In genomic region chr17:33900281-33900988, GRCm38 (mm10) we compare ENCODE assay signal across 20 mouse cellular contexts. TPM values are rescaled to one million over a fixed set of nuclear protein-coding genes. Genes with fewer than 3 reads are reported as not detected.
DNase-seq lines count a peak whose midpoint lies in the region; ATAC-seq lines count a peak whose summit lies in the region.
"Had no signal": no experiment of that assay in that cellular context is flagged by ENCODE, and none has a peak within 500 bp of the region (broad histone marks: within the 10 kb centered on the region; RNA-seq: fewer than 3 reads in every experiment).

No protein-coding gene starts in this region.

- no peak overlapping the region for H3K4me3 ChIP-seq in kidney, embryonic 16.5 days (ENCODE audit: low read length)
- H3K4me3 ChIP-seq: embryonic facial prominence, embryonic 15.5 days; layer of hippocampus, adult 2 months; limb, embryonic 13.5 days; megakaryocyte, embryonic 14.5 days; neural tube, embryonic 12.5 days had no signal

- WGBS in kidney, embryonic 16.5 days: 55% methylated on average over 7 of the region's 7 CpGs

- H3K4me1 ChIP-seq in kidney, embryonic 16.5 days (ENCODE audit: insufficient read depth, low read length): no peaks in the 10 kb centered on the region
- H3K4me1 ChIP-seq: embryonic facial prominence, embryonic 15.5 days; limb, embryonic 13.5 days; neural tube, embryonic 12.5 days had no signal

- H3K27ac ChIP-seq in kidney, embryonic 16.5 days (ENCODE audit: low read length): no peak overlapping the region
- H3K27ac ChIP-seq: embryonic facial prominence, embryonic 15.5 days; layer of hippocampus, adult 2 months; limb, embryonic 13.5 days; neural tube, embryonic 12.5 days had no signal

- H3K27me3 ChIP-seq in kidney, embryonic 16.5 days (ENCODE audit: insufficient read depth, low read length): no peaks in the 10 kb centered on the region
- H3K27me3 ChIP-seq: embryonic facial prominence, embryonic 15.5 days; limb, embryonic 13.5 days; megakaryocyte, embryonic 14.5 days; neural tube, embryonic 12.5 days had no signal

- no peak overlapping the region for H3K4me2 ChIP-seq in kidney, embryonic 16.5 days (replicated peaks; ENCODE audit: low read depth, low read length)
- H3K4me2 ChIP-seq: embryonic facial prominence, embryonic 15.5 days; limb, embryonic 13.5 days; neural tube, embryonic 12.5 days had no signal

- no peaks in the 10 kb centered on the region for H3K9me3 ChIP-seq in kidney, embryonic 16.5 days (ENCODE audit: low read length)
- H3K9me3 ChIP-seq: embryonic facial prominence, embryonic 15.5 days; G1E; limb, embryonic 13.5 days; megakaryocyte, embryonic 14.5 days; neural tube, embryonic 12.5 days had no signal

- no peak overlapping the region for H3K9ac ChIP-seq in kidney, embryonic 16.5 days (replicated peaks; ENCODE audit: low read length)
- H3K9ac ChIP-seq: embryonic facial prominence, embryonic 15.5 days; limb, embryonic 13.5 days; neural tube, embryonic 12.5 days had no signal

- DNase-seq in cerebellum, postnatal 10 days: peak; percentile 53 to 65
- DNase-seq in cerebellum, adult 18-20 months: no peak
- DNase-seq in ovary, postnatal 14 days (ENCODE audit: low spot score): peak; percentile 17
- DNase-seq in ovary, postnatal 36 days (ENCODE audit: low spot score): no peak
- peak; percentile 58 for DNase-seq in liver
- no peak for DNase-seq in left cerebral cortex, adult 9 months (ENCODE audit: low spot score in 2 of 2)
- no peak for DNase-seq in left cerebral cortex, adult 8-10 months (ENCODE audit: low spot score in 2 of 2)
- DNase-seq: adrenal gland, postnatal 36 days; heart, postnatal 4 days; thymus, postnatal 36 days had no signal

- H3K36me3 ChIP-seq in kidney, embryonic 16.5 days (ENCODE audit: insufficient read depth, low read length): no peaks in the 10 kb centered on the region
- H3K36me3 ChIP-seq: embryonic facial prominence, embryonic 15.5 days; G1E; limb, embryonic 13.5 days; neural tube, embryonic 12.5 days had no signal

- no peak for ATAC-seq in kidney, embryonic 16.5 days (ENCODE audit: low FRiP score, low TSS enrichment)
- ATAC-seq: forebrain, embryonic 14.5 days; lung, postnatal 0 days had no signal

RNA-seq across cellular contexts. Expression of gene Platr17, which starts 4.5 kb away (rescaled TPM):
- 1 to 10 TPM in 2 of 4 experiments, not detected in 2; 1.3 to 1.6 TPM for total RNA-seq in left cerebral cortex, adult 8-10 months (2022)
- polyA plus RNA-seq in kidney, embryonic 16.5 days (2015; fragmentation: Nextera tagmentation; extraction: Ambion mirVana): 0.22 TPM in 1 of 2 replicates, not detected in the other
- total RNA-seq: adrenal gland, postnatal 36 days; G1E; heart, postnatal 4 days had no signal
- polyA plus RNA-seq: forebrain, embryonic 14.5 days; kidney, embryonic 14.5 days; neural tube, embryonic 12.5 days had no signal

RNA-seq across cellular contexts. Expression of gene Daxx, which starts 8.8 kb away (rescaled TPM):
- 10 to 100 TPM; 24.0 to 31.9 (median 27.1) TPM for total RNA-seq in left cerebral cortex, adult 8-10 months (2022)
- polyA plus RNA-seq in kidney, embryonic 16.5 days (2015; fragmentation: Nextera tagmentation; extraction: Ambion mirVana): 59.9 and 60.1 TPM in 2 replicates

RNA-seq across cellular contexts. Expression of gene Kifc1, which starts 10.0 kb away (rescaled TPM):
- 1 to 10 TPM; 2.0 to 3.0 (median 2.9) TPM for total RNA-seq in left cerebral cortex, adult 8-10 months (2022)
- 9.6 and 10.5 TPM in 2 replicates for polyA plus RNA-seq in kidney, embryonic 16.5 days (2015; fragmentation: Nextera tagmentation; extraction: Ambion mirVana)

RNA-seq across cellular contexts. Expression of gene Tapbp, which starts 15.3 kb away (rescaled TPM):
- total RNA-seq in left cerebral cortex, adult 8-10 months (2022): 10 to 100 TPM; 53.0 to 74.3 (median 56.5) TPM
- 36.1 and 39.2 TPM in 2 replicates for polyA plus RNA-seq in kidney, embryonic 16.5 days (2015; fragmentation: Nextera tagmentation; extraction: Ambion mirVana)

RNA-seq across cellular contexts. Expression of gene Zbtb22, which starts 15.3 kb away (rescaled TPM):
- total RNA-seq in left cerebral cortex, adult 8-10 months (2022): 10 to 100 TPM; 36.8 to 44.6 (median 41.3) TPM
- polyA plus RNA-seq in kidney, embryonic 16.5 days (2015; fragmentation: Nextera tagmentation; extraction: Ambion mirVana): 20.6 and 20.9 TPM in 2 replicates

Comparison
In these comparisons a context has a peak if more than half of its experiments do, and no peak if none do; other contexts are left out.
1. DNase-seq: peak in cerebellum, postnatal 10 days (2 of 2), ovary, postnatal 14 days (single experiment) and liver (single experiment); none in cerebellum, adult 18-20 months (0 of 2), ovary, postnatal 36 days (single experiment), left cerebral cortex, adult 9 months (0 of 2) and left cerebral cortex, adult 8-10 months (0 of 2).